Mouse (Mus musculus) spleen, adult 2 months (tissue): Measurements from ENCODE around the gene Gm11437.

Experiments
- CTCF ChIP-seq: fragments of 200-500 bp; IDR thresholded peaks from 2 replicates; pipeline ENCODE4 v1.5.1; 2011; ENCODE audit warnings: mild to moderate bottlenecking, inconsistent platforms; ENCODE audit not compliant: insufficient read depth, insufficient read length, insufficient replicate concordance; ENCODE audit errors: extremely low read depth
- POLR2A ChIP-seq: fragments of 200-500 bp; IDR thresholded peaks from 2 replicates; pipeline ENCODE4 v1.6.1; 2011; ENCODE audit warnings: low read depth, low read length, inconsistent platforms

DNA sequence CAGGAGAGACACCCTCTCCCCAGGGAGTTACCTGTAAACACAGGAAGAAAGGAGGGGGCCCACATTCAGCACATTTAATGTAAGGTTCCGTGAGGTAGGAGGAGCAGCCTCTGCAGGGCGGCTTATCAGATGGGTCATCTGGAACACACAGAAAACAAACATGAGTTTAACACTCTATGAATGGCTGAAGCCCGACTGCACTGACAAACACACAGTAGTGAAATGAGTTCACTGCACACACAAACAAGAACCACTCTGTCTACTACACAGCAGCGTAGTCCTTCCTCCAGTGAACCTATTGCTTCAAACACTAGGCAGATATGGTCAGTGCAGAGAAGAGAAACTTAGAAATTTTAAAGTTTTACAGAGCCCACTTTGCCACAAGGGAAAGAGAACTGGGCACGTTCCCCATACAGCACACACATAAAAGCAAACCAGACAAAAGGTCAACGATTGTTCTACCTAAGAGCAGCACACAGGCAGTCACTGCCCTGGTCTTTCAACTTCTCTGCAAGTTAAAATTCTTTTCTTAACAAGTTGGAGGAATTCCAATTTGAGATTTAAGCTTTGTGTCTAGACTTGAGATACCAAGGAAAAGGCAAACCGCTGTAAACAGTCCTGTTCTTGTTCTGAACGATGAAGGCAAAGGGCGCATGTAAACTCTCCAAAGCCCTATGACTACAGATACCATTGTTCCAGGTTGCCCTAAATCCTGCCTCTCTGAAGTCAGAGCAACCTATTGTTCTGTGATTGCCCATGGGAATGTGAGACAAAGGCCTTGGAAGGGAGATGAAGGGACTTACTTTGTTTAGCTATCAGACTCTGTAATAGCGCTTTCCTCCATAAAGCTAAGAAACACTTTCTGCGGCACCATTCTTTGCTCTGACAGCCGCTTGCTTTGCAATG lies 46.0 kb downstream of the Gm11437 start:
- TF ChIP-seq CTCF, result no peak
- TF ChIP-seq POLR2A, result no peak
